Mouse (Mus musculus) hindbrain, postnatal 0 days (tissue): ENCODE measurements around the gene Gli1. TPM values are rescaled to one million over a fixed set of nuclear protein-coding genes. Genes with fewer than 3 reads are reported as not detected.
A peak's percentile ranks its signal among the peaks of the same experiment; 100 is the strongest.

Experiments used
- ATAC-seq: fragments of 200-750 bp; cut with Nextera tagmentation; 2 replicates; pipeline ENCODE4 v1.8.0; 2017; ENCODE audit warnings: mild to moderate bottlenecking, moderate TSS enrichment, moderate library complexity
- DNase-seq: peaks from one replicate; pipeline ENCODE4 v3.0.0-alpha.2; 2015; ENCODE audit warnings: low spot score
- H3K27ac ChIP-seq: fragments of 300-500 bp; sonication (generic); 2 replicates; pipeline ENCODE4 v1.5.1; 2014; ENCODE audit warnings: mild to moderate bottlenecking
- H3K27me3 ChIP-seq: fragments of 300-500 bp; sonication (generic); 2 replicates; pipeline ENCODE4 v1.6.1; 2014; ENCODE audit warnings: low read length, mixed read lengths; ENCODE audit not compliant: insufficient read depth
- H3K36me3 ChIP-seq: fragments of 300-500 bp; sonication (generic); 2 replicates; pipeline ENCODE4 v1.6.1; 2014; ENCODE audit warnings: low read length, mixed read lengths; ENCODE audit not compliant: insufficient read depth
- H3K4me1 ChIP-seq: fragments of 300-500 bp; sonication (generic); 2 replicates; pipeline ENCODE4 v1.6.1; 2014; ENCODE audit warnings: antibody characterized with exemption, low read length, mixed read lengths; ENCODE audit not compliant: insufficient read depth
- H3K4me2 ChIP-seq: fragments of 300-500 bp; sonication (generic); 2 replicates; pipeline ENCODE4 v1.6.1; 2014; ENCODE audit warnings: low read depth, mild to moderate bottlenecking, low read length, moderate library complexity, mixed read lengths
- H3K4me3 ChIP-seq: fragments of 300-500 bp; sonication (generic); 2 replicates; pipeline ENCODE4 v1.5.1; 2014; ENCODE audit warnings: low read length
- H3K9ac ChIP-seq: fragments of 300-500 bp; sonication (generic); replicated peaks from 2 replicates; pipeline ENCODE4 v1.6.1; 2014; ENCODE audit warnings: mild to moderate bottlenecking, low read length, moderate library complexity, mixed read lengths
- H3K9me3 ChIP-seq: fragments of 300-500 bp; sonication (generic); 2 replicates; pipeline ENCODE4 v1.6.1; 2016; ENCODE audit warnings: low read length, mixed read lengths
- CTCF ChIP-seq: IDR thresholded peaks from 2 replicates; pipeline ENCODE4 v1.5.1; 2016; ENCODE audit warnings: antibody characterized with exemption, control low read depth, low read depth
- WGBS: fragments of 180-500 bp; shearing (Covaris S2); extraction: QIAGEN DNeasy Blood & Tissue Kit; methylation state at CpG from one replicate; pipeline ENCODE4 v1.1.7; 2014; 5-methylcytosine and 5-hydroxymethylcytosine counted together
- polyA plus RNA-seq: library from polyadenylated mRNA; unstranded; fragments of >200 nt; fragmentation: Nextera tagmentation; extraction: Ambion mirVana; gene quantifications from 2 replicates; pipeline ENCODE4 v1.2.1, GENCODE M21; 2015
- total RNA-seq: library from RNA; depleted of rRNA; stranded (reverse); fragments of >200 nt; gene quantifications from 2 replicates; pipeline ENCODE4 v1.2.3, GENCODE M21; 2014

Gene Gli1
- total and polyA plus RNA-seq, 2 experiments from 2014 or later = 2.7 to 13.0 TPM

- H3K9me3 ChIP-seq = no peaks in the 10 kb centered on the region
- H3K27me3 ChIP-seq = peaks cover 12% of the 10 kb centered on the region
- peak overlapping the region; percentile 20; the same call in 1 of the 2 replicates for H3K4me3 ChIP-seq
- peak; percentile 58 for DNase-seq
- H3K4me2 ChIP-seq = peak overlapping the region; percentile 46
- no peak overlapping the region for H3K27ac ChIP-seq
- no peaks in the 10 kb centered on the region for H3K4me1 ChIP-seq
- H3K36me3 ChIP-seq = no peaks in the 10 kb centered on the region
- peak; percentile 52; the same call in 1 of the 2 replicates for ATAC-seq
- H3K9ac ChIP-seq = no peak overlapping the region
- WGBS = 33% methylated on average over 31 of the region's 31 CpGs
- peak; percentile 47 for TF ChIP-seq CTCF
Measured at GRCm38 (mm10) chr10:127332211-127332874, 9.4 kb downstream of the Gli1 start.

- H3K36me3 ChIP-seq = no peaks in the 10 kb centered on the region
- H3K4me3 ChIP-seq = no peak overlapping the region
- ATAC-seq (no peak), DNase-seq (no peak)
- H3K9me3 ChIP-seq = no peaks in the 10 kb centered on the region
- 72% methylated on average over 7 of the region's 7 CpGs for WGBS
- H3K4me2 ChIP-seq = no peak overlapping the region
- no peak overlapping the region for H3K27ac ChIP-seq
- no peaks in the 10 kb centered on the region for H3K4me1 ChIP-seq
- H3K27me3 ChIP-seq = peaks cover 32% of the 10 kb centered on the region
- H3K9ac ChIP-seq = no peak overlapping the region
- TF ChIP-seq CTCF = no peak
Measured at GRCm38 (mm10) chr10:127330212-127330611, 11.6 kb downstream of the Gli1 start.

GRCm38 (mm10) chr10:127327461-127328145 is 14.2 kb downstream of the Gli1 start:
- DNase-seq = no peak
- H3K4me2 ChIP-seq = no peak overlapping the region
- no peaks in the 10 kb centered on the region for H3K9me3 ChIP-seq
- no peak for ATAC-seq
- no peak overlapping the region for H3K4me3 ChIP-seq
- no peaks in the 10 kb centered on the region for H3K4me1 ChIP-seq
- H3K36me3 ChIP-seq = no peaks in the 10 kb centered on the region
- no peak overlapping the region for H3K27ac ChIP-seq
- peaks cover 46% of the 10 kb centered on the region for H3K27me3 ChIP-seq
- WGBS = 51% methylated on average over 18 of the region's 18 CpGs
- H3K9ac ChIP-seq = no peak overlapping the region
- TF ChIP-seq CTCF = no peak

- no peak for TF ChIP-seq CTCF
- H3K9ac ChIP-seq = peak overlapping the region; percentile 1; the same call in 1 of the 2 replicates
- no peaks in the 10 kb centered on the region for H3K4me1 ChIP-seq
- DNase-seq = no peak
- H3K4me3 ChIP-seq = peak overlapping the region; percentile 35
- peak; percentile 3; the same call in 1 of the 2 replicates for ATAC-seq
- H3K27ac ChIP-seq = no peak overlapping the region
- WGBS = 4% methylated on average over 29 of the region's 29 CpGs
- H3K9me3 ChIP-seq = no peaks in the 10 kb centered on the region
- H3K4me2 ChIP-seq = peak overlapping the region; percentile 63
- no peaks in the 10 kb centered on the region for H3K36me3 ChIP-seq
- H3K27me3 ChIP-seq = peaks cover 46% of the 10 kb centered on the region
Measured at GRCm38 (mm10) chr10:127326828-127327227, 14.9 kb downstream of the Gli1 start.

GRCm38 (mm10) chr10:127326017-127326801 is 15.6 kb downstream of the Gli1 start:
- ATAC-seq (peak; percentile 10; the same call in 1 of the 2 replicates), DNase-seq (no peak)
- under 1% methylated on average over 54 of the region's 54 CpGs for WGBS

GRCm38 (mm10) chr10:127325454-127326016 is 16.2 kb downstream of the Gli1 start:
- Histone ChIP-seq H3K36me3 (no peaks in the 10 kb centered on the region), H3K9me3 (no peaks in the 10 kb centered on the region), H3K4me3 (no peak overlapping the region), H3K27me3 (peaks cover 46% of the 10 kb centered on the region), H3K4me2 (peak overlapping the region; percentile 63), H3K27ac (no peak overlapping the region), H3K4me1 (no peaks in the 10 kb centered on the region), H3K9ac (no peak overlapping the region)
- DNase-seq (no peak), ATAC-seq (no peak)
- WGBS = 39% methylated on average over 14 of the region's 14 CpGs
- TF ChIP-seq CTCF = no peak

More at GRCm38 (mm10) chr10:127326017-127326801, 15.6 kb downstream of the Gli1 start:
- TF ChIP-seq CTCF = no peak
- H3K4me3 ChIP-seq = peak overlapping the region; percentile 35
- H3K27me3 ChIP-seq = peaks cover 46% of the 10 kb centered on the region
- H3K36me3 ChIP-seq = no peaks in the 10 kb centered on the region
- H3K9me3 ChIP-seq = no peaks in the 10 kb centered on the region
- H3K4me2 ChIP-seq = peak overlapping the region; percentile 63
- no peaks in the 10 kb centered on the region for H3K4me1 ChIP-seq
- no peak overlapping the region for H3K27ac ChIP-seq
- H3K9ac ChIP-seq = peak overlapping the region; percentile 1; the same call in 1 of the 2 replicates
